Comparison of ENCODE assay signal across 11 mouse cellular contexts in the genomic region with DNA sequence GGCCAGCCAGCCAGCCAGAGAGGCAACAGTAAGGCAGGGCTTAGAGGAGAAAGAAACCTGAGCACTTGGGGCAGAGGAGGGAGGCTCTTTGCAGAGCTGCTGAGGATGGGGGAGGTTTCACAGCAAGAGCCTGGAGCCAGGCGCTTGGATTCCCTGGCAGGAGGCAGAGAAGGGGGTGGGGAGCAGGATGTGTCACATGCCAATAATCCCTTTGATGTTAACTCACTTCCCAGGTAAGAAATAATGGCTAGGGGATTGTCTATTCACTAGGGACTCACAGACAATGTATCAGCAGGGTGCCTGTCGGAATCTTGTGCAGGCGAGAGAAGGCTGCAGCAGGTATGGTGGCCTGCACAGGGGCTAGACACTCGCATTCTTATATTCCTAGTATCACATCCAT.
DNase-seq lines count a peak whose midpoint lies in the region; ATAC-seq lines count a peak whose summit lies in the region.
"Had no signal": no experiment of that assay in that cellular context is flagged by ENCODE, and none has a peak within 500 bp of the region (broad histone marks: within the 10 kb centered on the region; RNA-seq: fewer than 3 reads in every experiment).

No protein-coding gene starts in this region.

- H3K9ac ChIP-seq in kidney, embryonic 16.5 days (replicated peaks; ENCODE audit: low read length), result no peak overlapping the region
- no peak overlapping the region for H3K9ac ChIP-seq in forebrain, embryonic 12.5 days
- H3K9ac ChIP-seq in limb, embryonic 11.5 days (ENCODE audit: low read length), result no peak overlapping the region
- no peak overlapping the region for H3K9ac ChIP-seq in neural tube, embryonic 14.5 days (replicated peaks; ENCODE audit: low read depth, low read length)
- H3K9ac ChIP-seq in liver, embryonic 11.5 days (ENCODE audit: low read depth, low read length), result no peak overlapping the region

- no peak overlapping the region for H3K27ac ChIP-seq in kidney, embryonic 16.5 days (ENCODE audit: low read length)
- H3K27ac ChIP-seq in forebrain, embryonic 12.5 days, result peak overlapping the region; percentile 51
- 0 out of 2 replicates have a peak overlapping the region, but pooled peaks have one; percentile 26 for H3K27ac ChIP-seq in limb, embryonic 11.5 days (replicated peaks; ENCODE audit: low read depth, low read length)
- no peak overlapping the region for H3K27ac ChIP-seq in neural tube, embryonic 14.5 days (ENCODE audit: low read depth, low read length)
- H3K27ac ChIP-seq in liver, embryonic 11.5 days (ENCODE audit: low read depth, low read length), result no peak overlapping the region

- no peak overlapping the region for H3K4me3 ChIP-seq in kidney, embryonic 16.5 days (ENCODE audit: low read length)
- no peak overlapping the region for H3K4me3 ChIP-seq in forebrain, embryonic 12.5 days (replicated peaks)
- no peak overlapping the region for H3K4me3 ChIP-seq in limb, embryonic 11.5 days (ENCODE audit: low read depth, low read length)
- H3K4me3 ChIP-seq in neural tube, embryonic 14.5 days (ENCODE audit: low read depth, low read length), result no peak overlapping the region
- H3K4me3 ChIP-seq in liver, embryonic 11.5 days (ENCODE audit: low read depth, low read length), result no peak overlapping the region

- WGBS in kidney, embryonic 16.5 days, result 12% methylated on average over 4 of the region's 4 CpGs
- 2% methylated on average over 4 of the region's 4 CpGs for WGBS in forebrain, embryonic 12.5 days
- WGBS in limb, embryonic 11.5 days, result 4% methylated on average over 4 of the region's 4 CpGs
- 10% methylated on average over 4 of the region's 4 CpGs for WGBS in neural tube, embryonic 14.5 days
- 28% methylated on average over 4 of the region's 4 CpGs for WGBS in liver, embryonic 11.5 days

- H3K4me1 ChIP-seq in kidney, embryonic 16.5 days (ENCODE audit: insufficient read depth, low read length), result no peaks in the 10 kb centered on the region
- peaks cover 12% of the 10 kb centered on the region for H3K4me1 ChIP-seq in forebrain, embryonic 12.5 days
- 0 out of 2 replicates have a peak, but pooled peaks cover 2% of the 10 kb centered on the region for H3K4me1 ChIP-seq in limb, embryonic 11.5 days (ENCODE audit: control insufficient read depth, insufficient read depth, low read length)
- no peaks in the 10 kb centered on the region for H3K4me1 ChIP-seq in neural tube, embryonic 14.5 days (ENCODE audit: control insufficient read depth, insufficient read depth, low read length)
- H3K4me1 ChIP-seq in liver, embryonic 11.5 days (replicated peaks; ENCODE audit: control insufficient read depth, insufficient read depth, low read length), result no peaks in the 10 kb centered on the region

- no peak overlapping the region for H3K4me2 ChIP-seq in kidney, embryonic 16.5 days (replicated peaks; ENCODE audit: low read depth, low read length)
- peak overlapping the region; percentile 26 for H3K4me2 ChIP-seq in forebrain, embryonic 12.5 days
- H3K4me2 ChIP-seq in limb, embryonic 11.5 days (ENCODE audit: low read depth, severe bottlenecking), result peak overlapping the region; percentile 24; the same call in 1 of the 2 replicates
- H3K4me2 ChIP-seq in neural tube, embryonic 14.5 days (ENCODE audit: low read depth, low read length), result no peak overlapping the region
- H3K4me2 ChIP-seq in liver, embryonic 11.5 days, result no peak overlapping the region

- no peak for DNase-seq in kidney, postnatal 36 days
- peak; percentile 73 for DNase-seq in limb, embryonic 11.5 days (ENCODE audit: low spot score)
- no peak for DNase-seq in liver, embryonic 11.5 days (ENCODE audit: low spot score)
- no peak for DNase-seq in adrenal gland, postnatal 4 days (ENCODE audit: low spot score in 2 of 2)
- DNase-seq: B cell, adult 2 months; cerebellum, adult 11-12 months; right cerebral cortex, adult 18-20 months had no signal

- no peaks in the 10 kb centered on the region for H3K9me3 ChIP-seq in kidney, embryonic 16.5 days (ENCODE audit: low read length)
- H3K9me3 ChIP-seq in forebrain, embryonic 12.5 days, result no peaks in the 10 kb centered on the region
- H3K9me3 ChIP-seq in limb, embryonic 11.5 days (ENCODE audit: control insufficient read depth, low read length), result no peaks in the 10 kb centered on the region
- H3K9me3 ChIP-seq in neural tube, embryonic 14.5 days (ENCODE audit: control insufficient read depth, low read length), result no peaks in the 10 kb centered on the region
- no peaks in the 10 kb centered on the region for H3K9me3 ChIP-seq in liver, embryonic 11.5 days (ENCODE audit: control insufficient read depth, low read length)

- ATAC-seq in kidney, embryonic 16.5 days (ENCODE audit: low FRiP score, low TSS enrichment), result peak; percentile 98
- peak; percentile 87; the same call in 1 of the 2 replicates for ATAC-seq in forebrain, embryonic 12.5 days (ENCODE audit: low FRiP score)
- ATAC-seq in limb, embryonic 11.5 days (ENCODE audit: insufficient number of reproducible peaks, low FRiP score, low TSS enrichment, low read depth), result peak; percentile 88
- peak; percentile 79 for ATAC-seq in neural tube, embryonic 14.5 days (ENCODE audit: low read depth)
- ATAC-seq in erythroid progenitor cell, adult 5-6 weeks (replicated peaks; ENCODE audit: low FRiP score, poor library complexity, severe bottlenecking), result no peak
- ATAC-seq in liver, embryonic 11.5 days (replicated peaks; ENCODE audit: low FRiP score), result no peak

- no peaks in the 10 kb centered on the region for H3K27me3 ChIP-seq in kidney, embryonic 16.5 days (ENCODE audit: insufficient read depth, low read length)
- no peaks in the 10 kb centered on the region for H3K27me3 ChIP-seq in forebrain, embryonic 12.5 days
- H3K27me3 ChIP-seq in limb, embryonic 11.5 days (ENCODE audit: control insufficient read depth, insufficient read depth, low read length), result no peaks in the 10 kb centered on the region
- no peaks in the 10 kb centered on the region for H3K27me3 ChIP-seq in neural tube, embryonic 14.5 days (ENCODE audit: control insufficient read depth, insufficient read depth, low read length)
- H3K27me3 ChIP-seq in liver, embryonic 11.5 days (replicated peaks; ENCODE audit: control insufficient read depth, insufficient read depth, low read length), result no peaks in the 10 kb centered on the region

- H3K36me3 ChIP-seq in kidney, embryonic 16.5 days (ENCODE audit: insufficient read depth, low read length), result no peaks in the 10 kb centered on the region
- H3K36me3 ChIP-seq in forebrain, embryonic 12.5 days (replicated peaks), result no peaks in the 10 kb centered on the region
- no peaks in the 10 kb centered on the region for H3K36me3 ChIP-seq in limb, embryonic 11.5 days (ENCODE audit: control insufficient read depth, insufficient read depth, low read length)
- no peaks in the 10 kb centered on the region for H3K36me3 ChIP-seq in neural tube, embryonic 14.5 days (ENCODE audit: control insufficient read depth, insufficient read depth, low read length)
- no peaks in the 10 kb centered on the region for H3K36me3 ChIP-seq in liver, embryonic 11.5 days (ENCODE audit: control insufficient read depth, insufficient read depth, low read length)

Comparison
In these comparisons a context has a peak if more than half of its experiments do, and no peak if none do; other contexts are left out.
1. ATAC-seq: peak in kidney, embryonic 16.5 days (single experiment), forebrain, embryonic 12.5 days (single experiment), limb, embryonic 11.5 days (single experiment) and neural tube, embryonic 14.5 days (single experiment); none in erythroid progenitor cell, adult 5-6 weeks (single experiment) and liver, embryonic 11.5 days (single experiment).
2. H3K27ac ChIP-seq: peak in forebrain, embryonic 12.5 days (single experiment) and limb, embryonic 11.5 days (single experiment); none in kidney, embryonic 16.5 days (single experiment), neural tube, embryonic 14.5 days (single experiment) and liver, embryonic 11.5 days (single experiment).
3. H3K4me2 ChIP-seq: peak in forebrain, embryonic 12.5 days (single experiment) and limb, embryonic 11.5 days (single experiment); none in kidney, embryonic 16.5 days (single experiment), neural tube, embryonic 14.5 days (single experiment) and liver, embryonic 11.5 days (single experiment).